Mouse (Mus musculus) kidney, postnatal 0 days (tissue): ENCODE data around the gene Gja10. TPM values are rescaled to one million over a fixed set of nuclear protein-coding genes. Genes with fewer than 3 reads are reported as not detected.

Experiments
- ATAC-seq: fragments of 200-750 bp; cut with Nextera tagmentation; replicated peaks from 2 replicates; pipeline ENCODE4 v1.8.0; 2017; ENCODE audit warnings: low read depth, moderate number of reproducible peaks, moderate TSS enrichment, moderate library complexity; ENCODE audit not compliant: low FRiP score
- DNase-seq: peaks from one replicate; pipeline ENCODE4 v3.0.0-alpha.2; 2016; ENCODE audit warnings: low spot score
- H3K27ac ChIP-seq: fragments of 300-500 bp; sonication (generic); 2 replicates; pipeline ENCODE4 v1.5.1; 2014; ENCODE audit warnings: mild to moderate bottlenecking
- H3K27me3 ChIP-seq: fragments of 300-500 bp; sonication (generic); 2 replicates; pipeline ENCODE4 v1.6.1; 2014; ENCODE audit warnings: low read length, mixed read lengths; ENCODE audit not compliant: insufficient read depth
- H3K36me3 ChIP-seq: fragments of 300-500 bp; sonication (generic); 2 replicates; pipeline ENCODE4 v1.6.1; 2014; ENCODE audit warnings: low read length, mixed read lengths; ENCODE audit not compliant: insufficient read depth
- H3K4me1 ChIP-seq: fragments of 300-500 bp; sonication (generic); replicated peaks from 2 replicates; pipeline ENCODE4 v1.6.1; 2014; ENCODE audit warnings: antibody characterized with exemption, low read length, mixed read lengths; ENCODE audit not compliant: insufficient read depth
- H3K4me2 ChIP-seq: fragments of 300-500 bp; sonication (generic); 2 replicates; pipeline ENCODE4 v1.6.1; 2014; ENCODE audit warnings: mild to moderate bottlenecking, low read length, moderate library complexity, mixed read lengths
- H3K4me3 ChIP-seq: fragments of 300-500 bp; sonication (generic); replicated peaks from 2 replicates; pipeline ENCODE4 v1.5.1; 2014; ENCODE audit warnings: low read depth, low read length
- H3K9ac ChIP-seq: fragments of 300-500 bp; sonication (generic); 2 replicates; pipeline ENCODE4 v1.6.1; 2014; ENCODE audit warnings: low read depth, low read length
- H3K9me3 ChIP-seq: fragments of 300-500 bp; sonication (generic); replicated peaks from 2 replicates; pipeline ENCODE4 v1.6.1; 2016; ENCODE audit warnings: low read length, inconsistent platforms, mixed read lengths
- CTCF ChIP-seq: IDR thresholded peaks from 2 replicates; pipeline ENCODE4 v1.5.1; 2016; ENCODE audit warnings: antibody characterized with exemption, low read depth, mild to moderate bottlenecking, moderate library complexity
- WGBS: fragments of 180-500 bp; shearing (Covaris S2); extraction: QIAGEN DNeasy Blood & Tissue Kit; methylation state at CpG from one replicate; pipeline ENCODE4 v1.1.7; 2014; 5-methylcytosine and 5-hydroxymethylcytosine counted together
- polyA plus RNA-seq: library from polyadenylated mRNA; unstranded; fragments of >200 nt; fragmentation: Nextera tagmentation; extraction: Ambion mirVana; gene quantifications from 2 replicates; pipeline ENCODE4 v1.2.1, GENCODE M21; 2015

The Gja10 gene
- polyA plus RNA-seq: not detected in 2 replicates

DNA sequence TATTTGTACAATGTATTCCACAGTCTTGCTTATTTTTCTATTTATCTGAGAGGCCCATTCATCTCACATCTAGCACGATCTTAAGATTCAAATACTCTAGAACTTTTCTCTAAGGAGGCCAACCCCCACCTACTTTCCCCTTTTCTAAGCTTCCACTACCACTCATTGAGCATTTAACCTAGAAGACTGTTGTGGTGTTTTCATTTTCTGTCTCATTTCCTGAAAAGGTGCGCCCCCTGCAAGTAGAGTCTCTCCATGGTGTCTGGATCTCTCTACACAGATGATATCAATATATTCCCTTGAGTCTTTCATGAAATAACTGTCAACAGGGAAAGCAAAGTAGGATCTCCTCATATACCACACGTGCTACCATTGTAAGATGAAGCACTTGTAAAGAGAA, at the start of gene Gja10:
Gja10 (minus strand) TSS at position 101 of the 400 bp plus-strand sequence.
- TF ChIP-seq CTCF: no peak
- Histone ChIP-seq H3K9ac (no peak within 1 kb of the TSS), H3K4me2 (no peak within 1 kb of the TSS), H3K36me3 (no peaks in the 10 kb centered on the region), H3K9me3 (no peaks in the 10 kb centered on the region), H3K4me3 (no peak within 1 kb of the TSS), H3K4me1 (no peaks in the 10 kb centered on the region), H3K27ac (no peak within 1 kb of the TSS), H3K27me3 (no peaks in the 10 kb centered on the region)
- ATAC-seq: no peak
- 78% methylated on average over 3 of the region's 3 CpGs for WGBS
- no peak for DNase-seq

- ATAC-seq: no peak
- WGBS: 74% methylated on average over 5 of the region's 5 CpGs
- Histone ChIP-seq H3K9ac (no peak overlapping the region), H3K4me2 (no peak overlapping the region), H3K9me3 (no peaks in the 10 kb centered on the region), H3K36me3 (peaks cover 12% of the 10 kb centered on the region; the same call in 1 of the 2 replicates), H3K4me1 (no peaks in the 10 kb centered on the region), H3K27me3 (no peaks in the 10 kb centered on the region), H3K4me3 (no peak overlapping the region), H3K27ac (no peak overlapping the region)
- TF ChIP-seq CTCF: no peak
- no peak for DNase-seq
Measured at GRCm38 (mm10) chr4:32651669-32652068, 49.1 kb upstream of the Gja10 start.

DNA sequence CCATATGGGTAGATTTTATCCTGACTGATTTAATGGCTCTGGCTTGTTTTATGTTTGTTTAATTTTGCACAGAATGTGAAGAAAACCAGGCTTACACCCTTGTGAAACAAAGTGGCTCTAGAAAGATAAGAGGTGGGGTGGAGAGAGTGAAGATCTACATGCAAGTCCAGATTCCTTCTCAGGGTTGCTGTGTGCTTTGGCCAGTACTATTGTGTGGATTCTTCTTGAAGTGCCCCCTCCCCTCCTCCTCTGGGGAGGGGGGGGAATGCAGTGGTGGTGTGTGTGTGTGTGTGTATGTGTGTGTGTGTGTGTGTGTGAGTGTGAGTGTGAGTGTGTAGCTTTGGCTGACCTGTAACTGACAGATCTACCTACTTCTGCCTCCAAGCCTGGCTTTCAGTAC, 19.1 kb upstream of the Gja10 start:
- 0 out of 2 replicates have a peak, but pooled peaks cover 1% of the 10 kb centered on the region for H3K4me1 ChIP-seq
- no peaks in the 10 kb centered on the region for H3K27me3 ChIP-seq
- ATAC-seq (no peak), DNase-seq (no peak)
- H3K9me3 ChIP-seq: no peaks in the 10 kb centered on the region
- H3K36me3 ChIP-seq: 0 out of 2 replicates have a peak, but pooled peaks cover 4% of the 10 kb centered on the region
- no peak for TF ChIP-seq CTCF
- no peak overlapping the region for H3K4me3 ChIP-seq
- no peak overlapping the region for H3K27ac ChIP-seq
- H3K4me2 ChIP-seq: no peak overlapping the region
- H3K9ac ChIP-seq: no peak overlapping the region

DNA sequence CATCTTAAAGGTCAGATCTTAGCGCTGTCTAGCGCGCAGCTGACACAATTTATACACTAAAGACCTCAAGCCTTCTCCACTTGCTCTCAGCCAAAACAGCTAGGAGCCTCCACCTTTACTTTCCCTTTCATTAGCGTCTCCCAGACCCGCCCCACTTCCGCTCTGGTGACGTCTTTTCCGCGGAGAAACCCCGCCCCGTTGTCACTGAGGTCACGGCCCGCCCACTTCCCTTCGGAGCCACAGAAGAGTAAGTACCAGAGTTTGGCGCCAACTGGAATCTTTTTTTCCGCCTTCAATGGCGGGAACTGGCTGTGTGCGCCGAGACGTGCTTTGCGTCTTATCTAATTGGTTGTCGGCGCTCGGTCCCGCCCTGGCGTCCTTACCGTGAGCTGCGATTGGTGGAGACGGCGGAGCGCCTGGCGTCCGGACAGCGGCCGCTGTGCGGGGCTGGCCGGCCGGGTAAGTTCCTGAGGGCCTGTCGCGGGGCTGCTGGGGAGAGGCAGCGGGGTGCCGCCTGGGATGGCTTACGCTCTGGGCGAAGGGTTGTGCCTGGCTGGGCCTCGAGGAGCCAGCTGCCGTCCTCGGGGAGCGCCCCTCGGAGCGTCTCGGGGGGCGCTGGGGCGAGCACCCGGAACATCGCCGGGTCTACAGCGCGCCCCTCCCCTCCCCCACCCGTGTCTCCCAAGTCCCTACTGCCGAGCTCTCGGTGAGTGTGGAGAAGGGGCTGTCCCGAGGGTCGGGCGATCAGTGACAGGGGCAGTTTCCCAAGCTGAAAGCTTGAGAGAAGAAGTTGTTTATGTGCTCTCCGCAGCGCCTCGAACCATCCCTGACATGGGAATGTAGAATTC, 12.7 kb upstream of the Gja10 start, which contains the start of gene Casp8ap2:
Casp8ap2 (plus strand) TSS at position 418 of the 848 bp plus-strand sequence.
- no peaks in the 10 kb centered on the region for H3K9me3 ChIP-seq
- ATAC-seq: peak; percentile 100
- WGBS: under 1% methylated on average over 67 of the region's 67 CpGs

DNA sequence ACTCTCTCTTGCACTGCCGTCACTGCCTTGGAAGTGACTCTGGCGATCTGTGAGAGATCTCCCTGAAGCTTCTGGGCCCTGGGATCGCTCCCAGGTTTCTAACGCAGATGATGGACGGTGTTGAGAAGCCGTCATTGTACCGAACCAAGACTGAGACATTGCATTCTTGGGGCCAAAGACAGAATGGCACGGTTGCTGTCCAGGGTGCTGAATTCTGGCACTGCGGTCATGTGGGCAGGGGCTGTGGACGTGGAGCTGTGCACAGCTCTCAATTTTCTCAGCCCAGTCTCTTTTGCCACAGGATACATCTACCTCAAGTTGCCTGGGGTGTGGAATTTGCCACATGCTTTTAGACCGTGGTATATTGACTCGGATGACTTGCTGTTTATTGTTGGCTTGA, 1.4 kb downstream of the Gja10 start:
- 21% methylated on average over 12 of the region's 12 CpGs for WGBS
- TF ChIP-seq CTCF: no peak
- no peaks in the 10 kb centered on the region for H3K9me3 ChIP-seq
- no peak overlapping the region for H3K9ac ChIP-seq
- H3K36me3 ChIP-seq: no peaks in the 10 kb centered on the region
- DNase-seq (peak; percentile 76), ATAC-seq (no peak)
- H3K4me3 ChIP-seq: no peak overlapping the region
- no peaks in the 10 kb centered on the region for H3K4me1 ChIP-seq
- H3K4me2 ChIP-seq: no peak overlapping the region
- no peaks in the 10 kb centered on the region for H3K27me3 ChIP-seq
- no peak overlapping the region for H3K27ac ChIP-seq

More for the DNA sequence above, 12.7 kb upstream of the Gja10 start, which contains the start of gene Casp8ap2:
- H3K27me3 ChIP-seq: no peaks in the 10 kb centered on the region
- H3K4me2 ChIP-seq: peak within 1 kb of the TSS; percentile 68
- no peak for TF ChIP-seq CTCF
- 0 out of 2 replicates have a peak, but pooled peaks cover 4% of the 10 kb centered on the region for H3K4me1 ChIP-seq
- H3K9ac ChIP-seq: peak within 1 kb of the TSS; percentile 84
- H3K4me3 ChIP-seq: peak within 1 kb of the TSS; percentile 86
- no peaks in the 10 kb centered on the region for H3K36me3 ChIP-seq
- H3K27ac ChIP-seq: peak within 1 kb of the TSS; percentile 85
- DNase-seq: peak; percentile 99

GRCm38 (mm10) chr4:32588237-32588636, 14.3 kb downstream of the Gja10 start:
- H3K9me3 ChIP-seq: no peaks in the 10 kb centered on the region
- no peak overlapping the region for H3K27ac ChIP-seq
- no peak overlapping the region for H3K9ac ChIP-seq
- H3K36me3 ChIP-seq: no peaks in the 10 kb centered on the region
- TF ChIP-seq CTCF: no peak
- H3K4me1 ChIP-seq: no peaks in the 10 kb centered on the region
- ATAC-seq: no peak
- WGBS: 76% methylated on average over 6 of the region's 6 CpGs
- H3K4me2 ChIP-seq: no peak overlapping the region
- no peaks in the 10 kb centered on the region for H3K27me3 ChIP-seq
- no peak overlapping the region for H3K4me3 ChIP-seq
- DNase-seq: no peak
